Mouse (Mus musculus): Measurements from ENCODE around the gene Gm11239.
"Not testable (repeated sequence)": the region's sequence is repeated elsewhere in the genome, so short reads cannot be mapped to it uniquely, and the experiment has no call there.

The Gm11239 gene

DNA sequence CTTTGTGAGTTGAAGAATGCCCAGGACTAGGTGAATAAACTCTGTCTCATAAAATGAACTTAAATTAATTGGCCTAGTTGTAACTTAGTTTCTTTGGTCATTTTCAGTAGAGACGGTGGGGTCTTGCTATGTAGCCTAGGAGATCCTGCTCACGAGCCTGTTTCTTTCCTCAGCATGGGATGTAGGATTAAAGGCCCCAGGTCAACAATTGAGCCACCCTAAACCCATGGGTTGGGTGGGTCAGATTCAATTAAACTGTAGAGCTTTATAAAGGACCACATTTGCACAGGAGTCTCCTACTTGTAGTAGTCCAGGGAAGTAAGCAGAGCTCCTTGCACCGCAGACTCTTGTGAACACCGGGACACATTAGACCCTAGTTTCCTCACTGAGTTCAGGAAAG is at the start of gene Gm11239:
TSS of gene Gm11239 (plus strand) at position 301 of the 400 bp plus-strand sequence.
- DNase-seq (ENCODE audit: low spot score) = not testable (repeated sequence)

DNA sequence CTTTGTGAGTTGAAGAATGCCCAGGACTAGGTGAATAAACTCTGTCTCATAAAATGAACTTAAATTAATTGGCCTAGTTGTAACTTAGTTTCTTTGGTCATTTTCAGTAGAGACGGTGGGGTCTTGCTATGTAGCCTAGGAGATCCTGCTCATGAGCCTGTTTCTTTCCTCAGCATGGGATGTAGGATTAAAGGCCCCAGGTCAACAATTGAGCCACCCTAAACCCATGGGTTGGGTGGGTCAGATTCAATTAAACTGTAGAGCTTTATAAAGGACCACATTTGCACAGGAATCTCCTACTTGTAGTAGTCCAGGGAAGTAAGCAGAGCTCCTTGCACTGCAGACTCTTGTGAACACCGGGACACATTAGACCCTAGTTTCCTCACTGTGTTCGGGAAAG is 45.5 kb upstream of the Gm11239 start, which contains the start of gene Gm11237:
TSS of gene Gm11237 (plus strand) at position 301 of the 400 bp plus-strand sequence.
- DNase-seq (ENCODE audit: low spot score) = not testable (repeated sequence)

DNA sequence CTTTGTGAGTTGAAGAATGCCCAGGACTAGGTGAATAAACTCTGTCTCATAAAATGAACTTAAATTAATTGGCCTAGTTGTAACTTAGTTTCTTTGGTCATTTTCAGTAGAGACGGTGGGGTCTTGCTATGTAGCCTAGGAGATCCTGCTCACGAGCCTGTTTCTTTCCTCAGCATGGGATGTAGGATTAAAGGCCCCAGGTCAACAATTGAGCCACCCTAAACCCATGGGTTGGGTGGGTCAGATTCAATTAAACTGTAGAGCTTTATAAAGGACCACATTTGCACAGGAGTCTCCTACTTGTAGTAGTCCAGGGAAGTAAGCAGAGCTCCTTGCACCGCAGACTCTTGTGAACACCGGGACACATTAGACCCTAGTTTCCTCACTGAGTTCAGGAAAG is 30.3 kb upstream of the Gm11239 start, which contains the start of gene Gm11236:
TSS of gene Gm11236 (plus strand) at position 301 of the 400 bp plus-strand sequence.
- not testable (repeated sequence) for DNase-seq (ENCODE audit: low spot score)

DNA sequence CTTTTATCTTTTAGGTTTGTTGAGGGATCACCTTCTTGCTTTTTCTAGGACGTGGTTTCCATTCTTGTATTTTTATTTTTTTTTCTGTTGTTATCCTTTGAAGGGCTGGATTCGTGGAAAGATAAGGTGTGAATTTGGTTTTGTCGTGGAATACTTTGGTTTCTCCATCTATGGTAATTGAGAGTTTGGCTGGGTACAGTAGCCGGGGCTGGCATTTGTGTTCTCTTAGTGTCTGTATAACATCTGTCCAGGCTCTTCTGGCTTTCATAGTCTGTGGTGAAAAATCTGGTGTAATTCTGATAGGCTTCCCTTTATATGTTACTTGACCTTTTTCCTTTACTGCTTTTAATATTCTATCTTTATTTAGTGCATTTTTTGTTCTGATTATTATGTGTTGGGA is 6.3 kb upstream of the Gm11239 start:
- DNase-seq (ENCODE audit: low spot score) = not testable (repeated sequence)

DNA sequence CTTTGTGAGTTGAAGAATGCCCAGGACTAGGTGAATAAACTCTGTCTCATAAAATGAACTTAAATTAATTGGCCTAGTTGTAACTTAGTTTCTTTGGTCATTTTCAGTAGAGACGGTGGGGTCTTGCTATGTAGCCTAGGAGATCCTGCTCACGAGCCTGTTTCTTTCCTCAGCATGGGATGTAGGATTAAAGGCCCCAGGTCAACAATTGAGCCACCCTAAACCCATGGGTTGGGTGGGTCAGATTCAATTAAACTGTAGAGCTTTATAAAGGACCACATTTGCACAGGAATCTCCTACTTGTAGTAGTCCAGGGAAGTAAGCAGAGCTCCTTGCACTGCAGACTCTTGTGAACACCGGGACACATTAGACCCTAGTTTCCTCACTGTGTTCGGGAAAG is 15.1 kb downstream of the Gm11239 start, which contains the start of gene Gm428:
TSS of gene Gm428 (plus strand) at position 301 of the 400 bp plus-strand sequence.
- not testable (repeated sequence) for DNase-seq (ENCODE audit: low spot score)

DNA sequence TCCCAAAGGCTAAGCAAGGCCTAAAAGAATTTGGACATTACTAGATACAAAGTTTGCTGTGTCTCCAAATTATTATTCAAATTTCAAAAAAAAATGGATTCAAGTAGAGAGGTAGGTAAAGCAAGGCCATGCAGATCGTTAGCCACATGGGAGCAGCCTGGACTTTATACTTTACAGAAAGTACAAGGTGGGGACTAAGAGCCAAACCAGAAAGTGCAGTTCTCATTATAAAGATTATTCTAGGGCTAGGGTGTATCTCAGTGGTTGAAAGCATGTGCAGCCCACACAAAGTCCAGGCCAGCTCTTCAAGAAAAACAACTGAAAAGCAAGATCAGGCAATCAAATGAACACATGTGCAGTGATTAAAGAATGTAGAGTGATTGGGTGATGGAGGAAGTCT is 50.6 kb downstream of the Gm11239 start:
- DNase-seq (ENCODE audit: low spot score) = no peak

DNA sequence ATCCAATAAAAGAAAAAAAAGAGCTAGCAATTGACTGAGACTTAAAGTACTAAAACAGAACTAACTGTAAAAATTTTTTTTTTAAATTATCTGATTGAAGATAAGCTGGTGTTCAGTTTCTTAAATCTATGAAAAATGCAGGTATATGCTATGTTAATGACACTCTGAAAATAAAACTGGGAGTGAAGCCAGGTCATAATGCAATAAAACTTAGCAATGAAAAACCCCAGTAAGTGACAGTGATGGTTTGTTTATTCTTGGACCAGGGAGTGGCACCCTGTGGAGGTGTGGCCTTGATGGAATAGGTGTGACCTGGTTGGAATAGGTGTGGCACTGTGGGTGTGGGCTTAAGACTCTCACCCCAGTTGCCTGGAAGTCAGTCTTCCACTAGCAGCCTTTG is 51.7 kb downstream of the Gm11239 start:
- DNase-seq (ENCODE audit: low spot score) = no peak

Data from testis, postnatal 14 days (tissue).